Mouse (Mus musculus): Measurements from ENCODE around the gene Akap6. TPM values are rescaled to one million over a fixed set of nuclear protein-coding genes. Genes with fewer than 3 reads are reported as not detected.

The Akap6 gene
- total RNA-seq, 2 experiments from 2014 or later, result 89.1 to 100 TPM

DNA sequence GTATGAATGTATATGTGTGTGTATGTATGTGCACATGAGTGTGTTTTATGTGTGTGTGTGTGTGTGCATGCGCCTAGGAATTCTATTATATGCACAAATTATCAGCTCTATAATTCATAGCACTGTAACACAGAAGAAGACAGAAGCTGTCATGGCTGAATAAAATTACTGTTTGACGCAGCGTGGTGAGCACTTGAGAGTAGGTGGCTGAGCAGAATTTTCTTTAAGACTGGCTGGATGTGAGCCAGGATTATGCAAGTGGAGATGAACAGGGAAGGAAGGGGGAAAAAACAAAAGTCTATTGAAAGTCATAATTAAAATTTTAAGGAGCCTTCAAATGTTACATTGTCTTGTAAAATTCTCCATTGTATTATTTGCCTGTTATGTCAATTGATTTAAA, 74.7 kb downstream of the Akap6 start:
- no peak for DNase-seq
- intact Hi-C loops (cut with DNase I), result no loop called here

DNA sequence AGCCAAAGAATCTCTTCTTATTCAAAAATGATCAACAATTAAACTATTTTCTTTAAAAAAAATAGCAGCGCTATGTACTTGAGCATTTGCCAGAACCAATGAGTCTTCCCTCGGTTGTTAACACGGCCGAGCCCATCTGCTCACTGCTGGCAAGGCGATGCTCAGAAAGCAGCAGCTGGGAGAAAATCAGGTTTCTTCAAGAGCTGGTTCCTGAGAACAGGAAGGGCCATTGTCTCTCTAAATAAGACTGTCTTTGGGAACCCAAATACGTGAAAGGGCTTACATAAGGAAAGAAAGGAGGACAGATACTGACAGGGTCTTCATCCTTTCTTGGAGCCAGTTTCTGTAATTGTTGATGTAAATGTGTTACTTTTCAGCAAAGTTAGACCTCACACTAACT, 75.2 kb downstream of the Akap6 start:
- no peak for DNase-seq
- intact Hi-C loops (cut with DNase I), result no loop called here

DNA sequence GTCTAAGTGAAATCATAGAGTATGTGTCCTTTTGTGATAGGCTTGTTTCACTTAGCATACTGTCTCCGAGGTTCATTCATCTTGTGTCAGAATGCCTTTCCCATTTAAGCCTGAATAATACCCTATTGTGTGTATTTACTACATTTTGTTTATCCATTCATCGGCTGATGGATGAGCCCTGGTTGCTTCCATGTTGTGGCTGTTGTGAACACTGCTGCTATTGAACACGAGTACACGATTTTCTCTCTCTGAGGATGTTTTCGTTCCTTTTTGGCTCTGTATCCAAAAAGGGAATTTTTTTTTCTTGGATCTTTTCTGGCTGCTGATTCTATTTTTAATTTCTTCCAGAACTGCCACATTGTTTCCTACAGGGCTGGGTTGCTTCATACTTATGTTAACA, 81.0 kb downstream of the Akap6 start:
- intact Hi-C loops (cut with DNase I), result no loop called here
- no peak for DNase-seq

GRCm38 (mm10) chr12:52781066-52781465, 81.9 kb downstream of the Akap6 start:
- no peak for DNase-seq

GRCm38 (mm10) chr12:52782902-52783441, 83.8 kb downstream of the Akap6 start:
- DNase-seq, result peak; percentile 29
- intact Hi-C loops (cut with DNase I), result no loop called here

More at GRCm38 (mm10) chr12:52781066-52781465, 81.9 kb downstream of the Akap6 start:
- intact Hi-C loops (cut with DNase I), result no loop called here

DNA sequence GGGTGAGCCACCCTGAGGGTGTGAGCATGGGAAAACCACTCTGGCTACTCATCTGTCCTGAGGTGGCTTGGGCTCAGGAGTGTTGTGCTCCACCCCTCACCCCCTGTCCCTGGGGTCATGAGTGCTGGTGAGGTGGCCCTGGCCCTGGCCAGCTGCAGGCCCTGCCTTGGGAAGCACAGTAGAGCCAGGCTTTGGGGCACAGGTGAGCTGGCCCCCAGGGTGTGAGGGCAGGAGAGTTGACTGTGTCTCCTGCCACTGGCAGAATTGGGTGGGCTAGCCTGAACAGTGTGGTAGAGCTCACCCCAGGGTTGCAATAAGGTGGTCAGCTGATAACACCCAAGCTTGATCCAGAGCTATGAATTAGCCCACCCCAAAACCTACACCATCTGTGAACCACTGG, 86.0 kb downstream of the Akap6 start:
- DNase-seq, result no peak
- intact Hi-C loops (cut with DNase I), result no loop called here

DNA sequence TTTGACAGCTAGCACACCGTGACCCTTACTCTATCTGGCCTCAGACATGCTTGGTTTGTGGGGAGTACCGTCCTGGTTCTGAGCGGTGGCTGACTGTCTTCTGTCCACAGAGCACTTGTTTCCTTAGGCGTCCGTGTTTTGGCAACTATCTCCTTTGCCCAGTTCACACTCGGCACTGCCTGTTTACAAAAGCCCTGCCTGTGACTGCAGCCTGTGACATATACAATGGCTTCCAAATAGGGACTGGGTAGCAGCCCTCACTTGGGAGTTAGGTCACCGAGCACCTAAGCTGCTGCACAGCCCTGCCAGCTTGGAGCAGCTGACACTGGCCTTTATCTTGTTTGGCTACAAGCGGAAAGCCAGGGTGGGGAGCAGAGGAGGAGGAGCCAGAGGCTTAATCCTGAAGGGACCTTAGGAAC, 91.2 kb downstream of the Akap6 start:
- peak; percentile 61 to 69 for DNase-seq
- intact Hi-C loops (cut with DNase I), result no loop called here

- no peak for DNase-seq
- intact Hi-C loops (cut with DNase I), result no loop called here
Observed at GRCm38 (mm10) chr12:52794131-52794530, 94.9 kb downstream of the Akap6 start.

- DNase-seq, result no peak
- intact Hi-C loops (cut with DNase I), result no loop called here
Observed at GRCm38 (mm10) chr12:52795551-52796470, 96.6 kb downstream of the Akap6 start.

DNA sequence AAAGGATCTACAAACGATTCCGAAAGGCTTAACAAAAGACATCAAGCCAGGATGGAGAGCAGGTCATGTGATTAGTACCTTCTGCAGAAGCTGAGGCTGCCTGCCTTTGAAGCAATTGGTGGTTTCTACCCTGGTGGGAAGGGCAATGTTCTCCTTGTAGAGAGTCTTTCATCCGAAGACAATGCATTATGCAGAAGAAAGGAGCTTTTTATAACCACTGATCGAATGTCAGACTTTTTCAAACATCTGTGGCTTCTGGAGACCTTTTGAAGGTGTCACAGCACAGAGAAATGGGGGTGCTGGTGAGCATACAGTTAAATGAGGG, 97.2 kb downstream of the Akap6 start:
- intact Hi-C loops (cut with DNase I), result no loop called here
- no peak for DNase-seq

- DNase-seq, result no peak
- intact Hi-C loops (cut with DNase I), result no loop called here
Observed at GRCm38 (mm10) chr12:52799717-52800116, 100.5 kb downstream of the Akap6 start.

GRCm38 (mm10) chr12:52806273-52806672, 107.1 kb downstream of the Akap6 start:
- no peak for DNase-seq
- intact Hi-C loops (cut with DNase I), result no loop called here

GRCm38 (mm10) chr12:52818588-52818987, 119.4 kb downstream of the Akap6 start:
- intact Hi-C loops (cut with DNase I), result no loop called here
- no peak for DNase-seq

DNA sequence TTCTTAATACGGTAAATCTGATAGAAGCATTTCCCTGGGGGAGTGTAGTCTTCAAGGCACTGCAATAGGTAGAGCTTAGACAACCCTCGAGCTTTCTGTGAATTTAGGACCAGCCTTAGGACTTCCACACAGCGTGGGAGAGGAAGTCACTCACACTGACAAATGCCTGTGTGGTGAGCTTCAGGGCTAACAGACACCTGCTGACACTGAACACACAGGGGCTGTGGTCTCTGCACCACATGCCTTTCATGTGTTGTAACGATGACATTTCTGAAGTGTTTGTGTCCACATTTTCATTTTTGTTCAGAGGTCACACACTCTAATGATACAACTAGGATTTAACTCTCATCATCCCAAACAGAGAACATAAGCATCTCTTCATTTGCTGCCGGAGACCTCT, 125.6 kb downstream of the Akap6 start:
- no peak for DNase-seq
- intact Hi-C loops (cut with DNase I), result no loop called here

GRCm38 (mm10) chr12:52828944-52829736, 130.0 kb downstream of the Akap6 start:
- intact Hi-C loops (cut with DNase I), result no loop called here
- no peak for DNase-seq

DNA sequence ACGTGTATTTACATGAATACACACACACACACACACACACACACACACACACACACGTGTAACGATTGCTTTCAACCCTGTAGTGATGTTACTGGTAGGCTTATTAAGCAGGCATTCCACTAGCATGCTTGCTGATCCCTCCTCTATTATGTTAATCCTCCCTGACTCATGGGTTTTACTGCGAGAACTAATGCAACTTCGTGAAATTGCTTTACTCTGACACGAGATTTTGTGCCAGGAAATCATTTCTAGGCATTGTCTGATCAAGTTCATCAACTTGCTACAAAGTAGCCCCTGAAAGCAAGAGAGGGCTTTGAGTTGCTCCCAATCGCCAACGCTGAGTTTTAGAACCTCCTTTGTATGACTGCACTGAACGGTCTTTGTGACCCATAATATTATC, 132.6 kb downstream of the Akap6 start:
- DNase-seq, result no peak

DNA sequence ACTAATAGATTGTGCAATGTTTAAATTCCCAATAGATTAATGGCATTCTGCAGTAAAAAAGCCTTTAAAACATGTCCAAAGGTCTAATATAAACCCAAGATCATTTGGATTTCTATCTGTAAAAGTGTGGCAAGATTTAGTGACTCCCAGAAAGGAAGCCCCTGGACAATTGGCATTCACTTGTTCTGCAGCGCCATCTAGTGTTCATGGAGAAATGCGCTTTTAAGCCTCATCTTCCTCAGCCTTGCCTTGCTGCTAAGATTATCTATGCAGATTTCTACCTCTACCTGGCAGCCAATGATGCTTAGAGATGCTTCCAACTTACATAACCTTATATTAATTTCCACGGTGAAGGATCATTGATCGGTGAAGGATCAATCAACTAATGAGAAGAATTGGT, 133.0 kb downstream of the Akap6 start:
- intact Hi-C loops (cut with DNase I), result loop anchor here (1.0 to 10.0 kb wide), 4 partner anchors 193 to 820 kb away; partner anchors contain the start of gene Arhgap5
- peak; percentile 71 to 86 for DNase-seq

More for the DNA sequence above, 132.6 kb downstream of the Akap6 start:
- intact Hi-C loops (cut with DNase I), result loop anchor here (1.0 to 10.0 kb wide), 4 partner anchors 192 to 819 kb away; partner anchors contain the start of gene Arhgap5

- intact Hi-C loops (cut with DNase I), result loop anchor here (2.0 to 10.0 kb wide), 3 partner anchors 330 to 821 kb away; partner anchors contain the start of gene Arhgap5
- DNase-seq, result no peak
Observed at GRCm38 (mm10) chr12:52833141-52833540, 134.0 kb downstream of the Akap6 start.

- no peak for DNase-seq
- intact Hi-C loops (cut with DNase I), result loop anchor here (2.0 to 10.0 kb wide), 3 partner anchors 59 to 822 kb away; no protein-coding TSS in a partner anchor
Observed at GRCm38 (mm10) chr12:52834074-52834473, 134.9 kb downstream of the Akap6 start.

GRCm38 (mm10) chr12:52834781-52835279, 135.6 kb downstream of the Akap6 start:
- intact Hi-C loops (cut with DNase I), result loop anchor here (2.0 to 10.0 kb wide), 4 partner anchors 42 to 823 kb away; no protein-coding TSS in a partner anchor
- peak in 1 of 2 experiments; percentile 32 for DNase-seq

Data from heart, postnatal 14 days (tissue).